Mouse (Mus musculus) lung, postnatal 25 days (tissue): ENCODE results near the gene Map1s.
A peak's percentile ranks its signal among the peaks of the same experiment; 100 is the strongest.

Source experiments
- DNase-seq: peaks from one replicate; pipeline ENCODE4 v3.0.0; 2022; ENCODE audit warnings: low spot score

The Map1s gene

GRCm38 (mm10) chr8:70943187-70943586 lies 37.5 kb downstream of the Map1s start:
- DNase-seq, result no peak

GRCm38 (mm10) chr8:70949847-70950246 lies 44.1 kb downstream of the Map1s start:
- no peak for DNase-seq

- no peak for DNase-seq
Measured at GRCm38 (mm10) chr8:70960703-70961472, 55.2 kb downstream of the Map1s start.

GRCm38 (mm10) chr8:70964159-70964558 lies 58.4 kb downstream of the Map1s start:
- peak; percentile 16 for DNase-seq

GRCm38 (mm10) chr8:70964861-70965260 lies 59.1 kb downstream of the Map1s start:
- DNase-seq, result no peak
